Mouse (Mus musculus): ENCODE measurements at regions not wholly inside any gene's neighbourhood (a gene's known extent, or its start where the extent isn't known, plus 50 kb on each side); places are given as distances from the start of the nearest gene placed in this dataset.

DNA sequence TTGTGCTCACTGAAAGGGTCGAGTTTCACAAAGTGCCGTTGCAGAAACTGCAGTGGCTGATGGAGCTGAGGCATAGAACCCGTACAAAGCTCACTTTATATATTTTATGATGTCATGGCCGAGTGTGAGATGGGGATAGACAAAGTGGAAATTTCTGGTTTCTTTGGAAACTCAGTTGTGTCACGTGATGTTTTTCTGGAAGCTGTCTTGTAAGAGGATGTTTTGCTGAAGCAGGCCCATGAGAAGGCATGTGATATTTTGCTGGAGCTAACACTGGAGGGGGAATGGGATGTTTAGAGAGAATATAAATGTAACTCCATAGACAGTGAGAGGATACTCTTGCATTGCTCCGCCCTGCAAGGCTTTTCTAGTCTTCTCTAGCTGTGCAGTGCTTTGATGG, 311.7 kb downstream of the Tmem132b start:
- DNase-seq: no peak

DNA sequence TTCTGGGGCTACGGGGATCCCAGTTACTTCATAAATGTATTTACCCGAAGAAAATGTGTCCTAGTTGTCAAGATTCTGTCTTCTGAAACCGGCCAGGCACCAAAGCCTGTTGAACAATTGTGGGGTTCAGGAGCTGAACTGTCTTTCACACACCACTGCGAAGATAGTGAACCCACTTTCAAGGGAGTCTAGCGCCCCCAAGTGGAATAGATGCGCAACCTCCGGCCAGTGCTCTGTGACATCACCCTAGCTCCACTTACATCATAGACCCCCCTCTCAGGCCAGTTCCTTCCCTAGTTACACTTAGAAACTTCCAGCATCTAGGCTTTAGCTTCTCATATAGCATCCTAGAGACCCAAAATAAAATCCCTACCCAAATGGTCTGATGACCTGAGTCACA, 318.1 kb downstream of the Tmem132b start:
- DNase-seq: no peak

DNA sequence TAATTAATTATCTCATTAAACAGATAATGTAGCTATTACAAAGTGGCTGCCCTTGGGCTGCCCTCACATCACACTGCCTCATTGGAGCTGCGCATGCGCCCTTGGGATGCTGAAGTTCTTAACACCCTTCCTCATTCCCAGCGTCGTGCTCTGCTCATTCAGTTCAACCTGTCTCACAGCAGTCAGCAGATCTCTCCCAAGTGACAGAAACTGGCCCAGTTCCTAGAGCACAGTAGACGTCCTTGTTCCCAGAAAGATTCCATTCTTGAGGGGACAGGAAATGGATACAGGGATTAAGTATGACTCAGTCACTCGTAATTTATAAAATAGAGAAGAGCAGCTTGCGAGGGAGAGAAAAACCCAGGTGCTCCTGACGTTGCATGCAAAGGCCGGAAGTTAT, 344.7 kb downstream of the Tmem132b start:
- no peak for DNase-seq

DNA sequence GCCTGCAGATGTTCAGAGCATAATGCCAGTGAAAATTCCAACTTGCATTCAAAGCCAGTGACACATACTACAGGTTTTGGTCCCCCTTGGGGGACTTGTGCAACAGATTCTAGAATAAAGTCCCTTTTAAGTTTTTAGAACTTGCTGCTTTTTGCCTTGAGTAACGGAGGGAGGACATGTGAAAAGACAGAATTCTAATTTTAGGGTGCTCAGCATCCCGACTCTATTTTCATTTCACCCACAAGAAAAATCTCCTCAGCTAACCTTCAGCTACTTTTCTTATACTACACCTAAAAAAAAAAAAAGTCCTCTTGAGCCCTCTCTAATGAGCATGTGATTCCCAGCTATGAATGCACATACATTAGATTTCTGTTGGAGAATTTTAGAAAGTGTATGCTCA, 357.3 kb downstream of the Tmem132b start:
- no peak for DNase-seq

DNA sequence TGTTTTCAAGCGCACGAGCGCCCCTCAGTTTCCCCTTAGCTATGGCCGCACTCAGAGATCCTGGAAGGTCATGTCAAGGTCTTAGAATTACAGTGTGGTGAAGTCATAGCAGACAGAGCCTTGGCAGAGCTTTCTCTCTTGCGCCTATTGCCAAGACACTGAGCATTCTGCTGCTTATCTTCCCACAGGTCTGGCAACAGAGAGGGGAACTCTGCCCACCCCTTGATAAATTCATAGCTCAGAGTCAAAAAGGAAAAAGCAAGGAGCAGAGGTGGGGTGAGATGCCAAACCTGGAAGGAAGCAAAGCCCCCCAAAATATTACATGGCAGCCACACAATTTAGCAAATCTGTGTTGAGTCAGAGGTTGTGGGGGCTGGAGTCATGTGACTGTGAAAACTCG, 362.3 kb downstream of the Tmem132b start:
- DNase-seq: no peak

DNA sequence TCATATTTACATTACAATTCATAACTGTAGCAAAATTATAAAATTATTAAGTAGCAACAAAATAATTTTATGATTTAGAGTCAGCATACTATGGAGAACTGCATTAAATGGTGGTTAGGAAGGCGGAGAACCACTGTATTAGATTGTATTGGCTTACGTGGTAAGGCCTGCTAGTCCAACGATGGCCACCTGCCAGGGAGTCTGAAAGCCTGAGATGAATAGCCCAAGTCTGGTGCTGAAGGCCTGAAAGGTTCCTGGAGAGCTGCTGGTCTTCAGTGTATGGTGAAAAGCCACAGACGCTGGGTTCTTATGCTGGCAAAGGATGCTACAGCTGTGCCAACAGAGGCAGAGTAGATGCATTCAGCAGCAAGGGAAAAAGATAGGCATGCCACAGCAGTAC, 370.5 kb downstream of the Tmem132b start:
- DNase-seq: no peak

DNA sequence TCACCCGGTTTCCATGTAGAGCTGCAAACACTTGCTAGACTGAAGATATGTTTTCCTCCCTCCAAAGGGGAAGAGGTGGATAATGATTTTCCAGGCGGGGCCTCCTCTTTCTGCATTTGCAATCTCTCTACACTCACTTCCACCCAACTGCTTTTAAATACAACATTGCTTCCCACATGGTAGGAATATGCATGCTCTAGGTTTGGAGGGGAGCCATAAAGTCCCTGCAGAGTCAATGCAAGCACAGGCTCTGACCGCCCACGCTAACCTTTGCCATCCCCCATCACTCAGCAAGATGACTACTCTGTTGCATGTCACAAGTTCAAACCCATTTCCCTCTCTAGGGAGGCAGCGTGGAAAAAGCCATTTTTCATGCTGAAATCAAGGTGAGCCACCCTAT, 372.9 kb downstream of the Tmem132b start:
- no peak for DNase-seq

DNA sequence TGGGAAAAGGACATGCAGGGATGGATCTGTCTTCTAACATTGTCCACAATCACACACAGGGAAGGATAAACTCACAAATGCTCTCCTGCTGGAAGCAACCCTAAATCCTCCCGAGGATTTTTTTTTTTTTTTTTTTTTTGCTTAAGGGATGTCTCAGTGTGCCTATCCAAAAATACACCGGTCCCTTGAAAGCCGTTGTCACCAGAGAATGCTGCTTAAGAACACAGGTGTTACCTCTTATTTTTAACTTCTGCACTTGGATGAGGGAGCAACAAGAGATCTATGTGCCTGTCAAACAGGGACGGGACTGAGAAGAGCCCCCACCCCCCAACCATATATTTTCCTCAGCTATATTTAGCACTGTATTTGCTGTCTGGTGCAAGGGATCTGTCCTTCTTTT, 375.8 kb downstream of the Tmem132b start:
- DNase-seq: no peak

DNA sequence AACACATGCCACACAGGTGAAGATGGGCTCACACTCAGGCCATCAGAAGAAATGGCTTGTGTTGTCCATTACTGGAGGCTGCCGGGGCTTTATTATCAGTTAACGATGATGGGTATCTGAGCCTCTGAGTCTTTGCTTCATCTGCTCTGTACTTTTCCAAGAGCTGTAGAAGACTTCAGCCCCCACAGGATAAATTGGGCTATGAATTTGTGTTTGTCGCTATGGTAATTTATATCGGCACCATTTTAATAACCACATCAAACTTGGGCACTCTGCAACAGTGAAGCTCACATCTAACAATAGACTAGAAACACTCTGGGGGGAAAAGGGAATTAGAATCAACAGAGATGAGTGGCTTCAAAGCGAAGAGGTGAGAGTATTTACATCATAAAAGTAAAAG, 376.3 kb downstream of the Tmem132b start:
- DNase-seq: no peak

DNA sequence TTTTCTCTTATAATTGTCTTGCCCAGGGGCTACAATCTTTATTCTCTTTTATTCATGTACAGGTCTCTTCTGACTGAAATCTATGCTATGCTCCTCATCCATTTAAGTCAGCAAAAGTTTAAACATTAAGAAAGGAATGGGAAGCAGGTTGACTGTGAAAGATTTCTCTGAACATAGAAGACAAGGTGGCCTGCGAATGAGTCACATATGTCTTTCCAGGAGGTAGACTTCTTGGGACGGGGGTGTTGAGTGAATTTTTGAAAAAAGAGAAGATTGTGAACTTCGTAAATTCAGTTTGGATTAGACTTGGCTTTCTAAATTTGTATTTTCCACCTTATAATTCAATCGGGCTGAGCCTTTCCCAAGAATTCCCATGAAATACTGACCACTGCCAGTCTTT, 384.3 kb downstream of the Tmem132b start:
- DNase-seq: no peak

DNA sequence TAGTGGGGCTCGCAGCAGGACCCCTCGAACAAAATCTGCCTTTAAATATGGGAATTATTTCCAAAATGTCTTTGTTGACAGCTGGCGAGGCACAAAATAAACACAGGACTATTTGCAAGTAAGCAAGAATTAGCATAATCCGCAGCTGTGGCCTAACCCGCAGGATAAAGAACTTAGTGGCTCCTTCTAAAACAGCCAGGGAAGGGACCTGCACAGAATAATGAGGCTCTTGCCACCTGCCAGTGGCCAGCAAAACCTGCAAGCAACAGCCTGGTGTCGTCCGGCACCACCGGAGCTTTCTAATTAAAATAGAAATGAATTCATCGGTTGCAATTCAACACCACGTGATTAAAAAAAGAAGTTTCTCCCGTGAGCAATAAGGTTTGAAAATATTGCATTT, 389.4 kb downstream of the Tmem132b start:
- no peak for DNase-seq

DNA sequence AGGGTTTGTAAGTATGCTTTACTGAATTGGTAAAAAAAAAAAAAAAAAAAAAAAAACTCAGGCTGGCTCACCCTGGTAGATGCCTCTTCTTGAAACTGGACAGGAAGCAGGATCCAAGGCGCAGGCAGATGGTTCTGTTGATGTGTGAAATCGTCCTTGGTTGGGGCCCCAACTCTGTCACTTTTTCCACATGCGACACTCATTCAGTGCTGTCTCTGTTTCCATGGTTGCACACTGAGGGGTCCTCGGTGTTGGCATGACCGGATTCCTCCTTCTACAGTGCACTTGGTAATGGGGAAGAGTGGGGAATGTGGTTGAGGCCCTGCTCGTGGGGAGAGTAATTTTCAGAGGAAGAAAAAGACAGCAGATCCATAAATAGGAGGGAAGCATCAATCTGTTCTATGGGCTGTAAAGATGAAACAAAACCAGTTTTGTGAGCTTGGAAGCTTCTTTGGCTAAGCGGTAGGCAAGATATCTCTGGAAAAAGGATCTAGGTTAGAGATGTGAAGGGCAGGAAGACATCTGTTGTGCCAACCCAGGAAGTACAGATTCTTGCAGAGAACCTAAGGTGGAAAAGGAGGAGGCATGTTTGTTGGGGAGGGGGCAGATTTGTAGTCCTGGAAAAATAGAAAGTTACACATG, 394.4 kb downstream of the Tmem132b start:
- no peak for DNase-seq

DNA sequence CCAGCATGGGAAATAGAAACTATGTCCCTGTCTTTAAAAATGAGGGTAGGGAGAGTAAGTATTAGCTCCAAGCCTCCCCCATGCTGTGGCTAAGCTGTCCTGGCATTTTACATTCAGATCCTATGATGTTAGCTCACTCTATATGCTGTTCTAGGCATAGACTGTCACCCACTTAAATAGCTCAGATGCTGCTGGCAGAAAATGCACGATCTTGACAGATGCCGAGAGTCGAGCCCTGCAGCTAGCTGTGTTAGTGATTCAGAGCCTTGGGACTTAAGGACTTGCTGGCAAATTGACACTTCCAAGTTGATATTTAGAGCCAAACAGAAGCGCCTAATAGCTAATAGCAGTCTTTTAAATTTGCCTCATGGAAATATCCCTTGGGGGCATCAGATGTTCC, 399.9 kb downstream of the Tmem132b start:
- no peak for DNase-seq

DNA sequence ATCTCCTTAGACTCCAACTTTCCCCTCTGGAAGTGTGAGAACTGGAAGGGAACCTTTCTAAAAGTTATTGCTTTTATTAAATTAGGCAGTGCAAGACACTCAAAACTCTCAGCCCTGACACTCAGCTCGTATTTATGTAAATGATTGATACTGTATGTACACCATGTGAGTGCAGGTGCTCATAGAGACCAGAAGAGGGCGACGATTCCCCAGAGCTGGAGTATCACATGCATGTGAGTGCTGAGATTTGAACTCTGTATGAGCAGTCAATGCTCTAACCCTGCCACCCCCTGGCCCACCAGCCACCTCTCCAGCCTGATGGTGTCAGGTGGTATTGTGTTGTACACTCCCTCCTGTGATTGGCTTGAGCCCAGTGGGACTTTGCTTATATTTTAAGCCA, 407.8 kb downstream of the Tmem132b start:
- DNase-seq: no peak

DNA sequence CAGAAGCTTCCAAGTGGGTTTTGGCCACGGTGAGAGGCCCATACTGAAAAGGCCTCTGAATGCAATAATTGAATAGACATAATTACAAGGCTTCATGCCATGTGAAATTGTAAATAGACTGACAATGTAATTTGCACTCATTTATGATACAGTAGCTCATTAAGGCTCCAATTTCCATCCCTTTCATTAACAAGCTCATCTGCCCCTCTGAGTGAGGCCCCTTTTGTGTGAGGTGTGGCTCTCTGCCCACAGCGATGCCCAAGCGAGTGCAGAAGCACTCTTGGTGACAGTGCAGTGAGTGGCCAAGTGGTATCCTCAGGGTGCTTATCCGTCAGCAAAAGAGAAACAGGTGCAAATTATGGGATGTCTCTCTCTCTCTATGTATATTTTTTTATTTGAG, 415.2 kb downstream of the Tmem132b start:
- DNase-seq: no peak

DNA sequence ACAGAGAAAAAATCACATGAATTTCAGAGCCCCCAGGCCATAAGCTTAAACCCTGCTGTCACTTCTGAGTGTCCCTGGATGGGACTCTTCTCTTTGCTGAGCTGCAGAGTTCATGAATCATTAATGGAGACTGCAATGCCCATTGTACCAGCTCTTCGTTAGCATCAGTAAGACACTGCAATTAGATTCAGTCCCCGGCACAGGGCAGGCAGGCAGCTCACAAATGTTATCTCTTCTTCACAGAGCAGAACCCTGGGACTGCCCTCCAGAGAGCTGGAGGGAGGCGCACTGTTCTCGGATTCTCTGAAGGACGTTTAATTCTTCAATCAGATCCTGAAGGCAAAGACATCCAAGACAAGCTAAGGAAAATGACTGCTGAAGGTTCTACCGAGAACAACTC, 420.1 kb downstream of the Tmem132b start:
- DNase-seq: no peak

DNA sequence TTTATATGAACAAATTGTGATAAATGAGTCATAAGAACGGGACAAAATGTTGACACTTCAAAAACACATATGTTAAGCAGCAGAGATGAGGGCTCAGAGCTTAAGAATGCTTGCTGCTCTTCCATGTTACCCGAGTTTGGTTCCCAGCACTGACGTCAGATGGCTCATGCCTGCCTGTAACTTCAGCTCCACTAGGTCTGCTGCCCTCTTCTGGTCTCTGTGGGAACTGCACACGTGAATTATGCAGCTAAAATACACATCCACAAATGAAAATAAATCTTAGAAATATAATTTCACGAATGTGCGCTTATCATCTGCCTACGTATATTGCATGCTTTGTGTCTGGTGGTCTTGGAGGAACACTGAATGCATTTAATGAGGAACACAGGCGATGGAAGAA, 432.5 kb downstream of the Tmem132b start:
- peak; percentile 2 for DNase-seq

DNA sequence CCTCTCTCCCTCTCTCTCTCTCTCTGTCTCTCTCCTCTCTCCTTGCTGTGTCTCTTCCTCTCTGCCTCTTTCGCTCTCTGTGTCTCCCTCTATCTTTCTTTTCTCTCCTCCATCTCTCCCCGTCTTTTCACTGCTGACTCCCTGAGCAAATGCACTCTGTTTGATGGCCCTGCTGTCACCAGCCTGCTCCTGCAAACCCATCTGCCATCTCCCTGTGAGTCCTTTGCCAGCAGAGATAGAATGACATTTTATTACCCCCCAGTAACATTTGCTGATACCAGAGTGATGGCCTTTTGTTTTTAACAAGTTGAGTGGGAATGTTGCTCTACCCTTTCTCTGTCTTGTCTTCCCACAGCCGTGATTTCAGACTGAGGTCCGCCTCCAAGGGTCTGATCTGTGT, 436.6 kb downstream of the Tmem132b start:
- DNase-seq: no peak

DNA sequence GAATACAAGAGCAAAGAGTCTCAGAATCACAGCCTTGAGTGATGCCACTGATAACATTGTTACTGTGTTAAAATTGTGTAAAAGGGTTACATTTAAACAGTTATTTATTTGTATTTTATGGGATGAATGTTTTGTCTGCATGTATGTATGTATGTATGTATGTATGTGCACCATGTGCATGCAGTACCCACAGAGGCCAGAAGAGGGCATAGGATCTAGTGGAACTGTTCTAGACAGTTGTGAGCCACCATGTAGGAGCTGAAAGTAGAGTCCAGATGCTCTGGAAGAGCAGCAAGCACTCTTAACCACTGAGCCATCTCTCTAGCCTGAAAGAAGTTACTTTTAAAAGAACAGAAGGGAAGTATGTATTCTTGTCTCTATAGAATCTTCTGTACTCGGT, 442.5 kb downstream of the Tmem132b start:
- no peak for DNase-seq

DNA sequence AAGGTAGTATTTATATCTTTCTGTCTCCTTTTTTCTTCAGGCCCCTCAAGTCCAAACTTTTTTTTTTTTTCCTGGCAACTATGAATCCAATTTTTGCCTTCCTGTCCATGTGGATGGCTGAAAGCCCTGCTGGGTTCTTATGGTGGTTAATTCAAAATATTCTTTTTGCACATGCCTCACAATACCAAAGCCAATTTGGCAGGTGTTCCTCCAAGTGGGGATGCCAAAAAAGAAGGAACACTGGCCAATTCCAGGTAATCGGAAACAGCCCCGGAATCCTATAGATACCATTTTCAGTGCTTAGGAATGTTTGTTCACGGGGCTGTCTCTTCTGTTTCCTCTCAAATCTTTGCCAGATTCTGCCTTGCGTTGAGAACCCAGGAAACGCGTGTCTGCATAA, 448.2 kb downstream of the Tmem132b start:
- no peak for DNase-seq

DNA sequence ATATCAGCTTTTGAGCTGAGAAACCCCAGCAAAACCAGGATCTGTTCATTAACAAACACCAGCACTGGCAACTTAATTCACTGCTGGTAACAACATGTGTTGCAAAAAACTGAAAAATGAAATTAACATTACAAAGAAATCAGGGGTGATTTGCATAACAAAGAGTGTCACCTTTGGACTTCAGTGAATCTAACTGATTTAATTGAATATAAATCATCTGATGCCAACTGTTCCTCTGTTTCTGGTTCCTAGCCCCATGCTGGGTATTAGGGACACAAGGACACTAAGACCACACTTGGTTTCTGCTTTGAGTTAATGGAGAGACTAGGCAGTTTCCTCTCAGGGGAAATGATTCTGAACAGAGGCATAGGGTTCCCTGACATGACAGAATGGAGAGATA, 453.8 kb downstream of the Tmem132b start:
- DNase-seq: no peak

DNA sequence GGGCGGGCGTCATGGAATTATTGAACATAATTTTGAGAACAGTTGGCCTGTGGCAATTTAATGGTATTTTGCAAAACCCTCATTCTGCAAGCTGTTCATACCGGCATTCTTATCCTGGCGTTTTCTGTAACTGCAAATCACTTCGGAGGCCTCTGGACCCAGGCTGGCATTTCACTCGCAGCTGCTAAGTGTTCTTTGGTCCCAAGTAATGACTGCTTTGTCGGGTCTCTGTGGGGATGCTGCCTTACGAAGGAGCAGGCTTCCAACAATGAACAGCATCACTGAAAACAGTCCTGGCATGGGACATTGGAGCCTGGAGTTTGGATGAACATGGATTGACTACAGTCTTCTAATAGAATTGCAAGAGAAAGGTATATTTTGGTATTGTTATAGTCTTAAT, 465.6 kb downstream of the Tmem132b start:
- DNase-seq: no peak

DNA sequence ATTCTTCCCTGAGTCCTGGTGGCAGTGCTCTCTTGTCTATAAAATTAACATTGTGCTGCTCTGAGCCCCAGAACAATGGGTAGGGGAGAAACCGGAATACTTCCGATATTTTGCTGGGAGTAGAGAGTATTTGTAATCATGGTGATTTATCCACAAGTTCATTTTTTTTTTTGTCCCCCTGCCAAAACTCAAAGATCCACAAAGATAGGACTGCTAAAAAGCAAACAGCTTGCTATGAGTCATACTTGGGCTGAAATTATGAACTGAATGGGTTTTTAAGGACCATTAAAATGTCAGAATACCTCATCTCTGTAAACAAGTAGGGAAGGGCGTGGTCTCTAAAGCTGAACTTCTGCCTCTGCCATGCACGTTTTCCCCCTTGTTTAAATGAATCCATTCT, 476.3 kb downstream of the Tmem132b start:
- no peak for DNase-seq

DNA sequence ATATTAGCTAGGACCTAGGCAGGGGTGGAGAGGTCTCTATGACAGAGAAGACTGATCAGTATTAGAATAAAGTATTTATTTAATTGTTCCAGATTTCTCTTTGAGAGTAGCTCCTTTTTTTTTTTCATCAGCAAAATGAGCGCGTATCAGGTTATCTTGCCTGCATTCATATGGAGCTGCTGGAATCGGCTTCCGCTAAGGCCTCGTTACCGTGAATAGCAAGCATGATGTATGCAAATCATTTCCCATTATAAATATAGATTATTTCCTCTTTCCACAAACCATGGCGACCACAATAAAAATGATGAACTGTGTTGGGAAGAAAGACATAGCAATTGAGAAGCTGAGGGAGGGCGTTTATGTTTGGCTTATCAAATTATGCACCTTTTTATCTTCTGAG, 476.7 kb downstream of the Tmem132b start:
- DNase-seq: no peak

DNA sequence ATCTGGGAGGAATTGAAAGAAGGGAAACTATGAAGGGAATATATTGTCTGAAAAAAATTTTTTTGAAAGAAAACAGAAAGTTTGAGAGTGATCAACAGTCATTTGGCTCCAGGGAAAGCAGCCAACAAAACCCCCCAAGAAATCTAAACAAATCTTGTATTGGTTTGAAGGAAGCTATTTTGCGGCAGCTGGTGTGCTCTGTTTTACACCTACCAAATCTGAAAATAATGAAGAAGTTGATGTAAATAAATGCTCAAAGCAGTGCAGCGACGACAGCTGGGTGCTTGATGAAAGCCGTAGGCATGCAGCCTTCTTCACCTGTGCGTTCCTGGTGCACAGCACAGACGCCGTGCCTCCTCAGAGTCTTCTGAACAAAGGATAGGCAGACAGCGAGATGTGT, 488.2 kb downstream of the Tmem132b start:
- DNase-seq: no peak

DNA sequence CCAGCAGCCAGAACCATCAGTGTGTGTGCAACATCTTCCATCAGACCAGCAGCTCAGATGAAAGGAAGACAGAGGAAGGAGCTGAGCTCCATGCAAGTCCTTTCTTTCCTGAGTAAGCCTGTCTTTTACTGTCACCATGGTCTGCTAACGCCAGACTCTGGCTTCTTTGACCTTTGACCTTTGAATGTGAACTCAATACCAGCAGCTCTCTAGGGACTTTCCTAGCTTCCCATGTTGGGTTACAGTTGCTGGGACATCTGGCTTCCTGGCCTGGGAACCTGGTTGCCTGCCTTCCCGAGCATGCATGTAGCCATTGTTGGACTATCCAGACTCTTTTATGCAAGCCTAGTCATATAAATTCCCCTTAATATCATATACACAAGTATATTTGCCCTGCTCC, 492.3 kb downstream of the Tmem132b start:
- DNase-seq: no peak

Measured in kidney, adult 11 months (tissue).